Mouse (Mus musculus): ENCODE results near the gene Elovl4. TPM values are rescaled to one million over a fixed set of nuclear protein-coding genes. Genes with fewer than 3 reads are reported as not detected.

The Elovl4 gene
- polyA plus RNA-seq, 1 experiment: 3.0 TPM

DNA sequence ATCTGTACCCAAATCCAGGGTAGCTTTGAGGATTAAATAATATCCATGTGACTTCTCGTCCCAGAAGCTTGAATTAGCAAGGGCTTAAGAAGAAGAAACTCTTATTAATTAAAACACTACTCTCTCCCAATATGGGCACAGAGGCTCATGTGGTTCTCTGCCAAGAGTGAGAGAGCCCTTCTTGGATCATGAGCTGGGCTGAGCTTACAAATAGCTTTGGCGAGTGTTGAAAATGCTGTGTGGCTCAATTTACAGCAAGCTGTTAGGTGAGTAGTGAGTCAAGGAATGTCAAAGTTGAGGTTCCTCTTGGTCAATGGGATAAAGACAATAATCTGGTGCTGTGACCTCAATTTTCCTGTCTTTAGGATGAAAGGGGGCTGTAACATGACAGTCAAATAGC is 74.2 kb downstream of the Elovl4 start:
- TF ChIP-seq POLR2A (IDR thresholded peaks at IDR 0.05; ENCODE audit: control insufficient read depth, extremely low read depth, insufficient read depth, low read length, poor library complexity): no peak
- TF ChIP-seq CTCF (IDR thresholded peaks at IDR 0.05; ENCODE audit: borderline replicate concordance, control insufficient read depth, extremely low read depth, insufficient read depth, low read length, poor library complexity): no peak
- no peaks in the 10 kb centered on the region for H3K4me1 ChIP-seq (replicated peaks; ENCODE audit: control insufficient read depth, insufficient read depth, low read length)
- H3K27me3 ChIP-seq (ENCODE audit: control insufficient read depth, insufficient read depth, low read length): no peaks in the 10 kb centered on the region
- H3K27ac ChIP-seq (ENCODE audit: control insufficient read depth, insufficient read depth, low read length): no peak overlapping the region
- DNase-seq: no peak
- WGBS: 89% methylated on average over 2 of the region's 2 CpGs
- no peak overlapping the region for H3K4me3 ChIP-seq (ENCODE audit: control insufficient read depth, insufficient read depth, low read length)
- H3K36me3 ChIP-seq (ENCODE audit: control insufficient read depth, insufficient read depth, low read length): no peaks in the 10 kb centered on the region

DNA sequence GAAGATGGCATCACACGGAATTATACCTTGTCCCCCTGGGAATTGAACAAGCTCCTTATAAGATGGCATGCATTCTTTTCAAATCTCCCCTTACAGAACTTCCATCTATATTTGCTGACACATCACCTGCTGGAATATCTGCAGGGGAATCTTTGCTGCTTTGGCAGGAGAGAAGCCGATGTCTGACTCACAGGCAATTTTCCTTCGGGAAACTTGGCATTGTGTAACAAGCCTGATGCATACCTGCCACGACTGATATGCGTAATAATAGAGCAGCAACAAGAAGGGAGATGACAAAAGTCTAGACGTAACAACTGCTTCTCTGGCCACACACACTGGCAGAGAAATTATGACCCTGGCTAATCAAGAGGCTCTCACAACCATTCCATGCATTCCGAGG is 75.2 kb downstream of the Elovl4 start:
- no peaks in the 10 kb centered on the region for H3K4me1 ChIP-seq (replicated peaks; ENCODE audit: control insufficient read depth, insufficient read depth, low read length)
- DNase-seq: no peak
- 87% methylated on average over 7 of the region's 7 CpGs for WGBS
- no peaks in the 10 kb centered on the region for H3K36me3 ChIP-seq (ENCODE audit: control insufficient read depth, insufficient read depth, low read length)
- no peak for TF ChIP-seq CTCF (IDR thresholded peaks at IDR 0.05; ENCODE audit: borderline replicate concordance, control insufficient read depth, extremely low read depth, insufficient read depth, low read length, poor library complexity)
- no peak for TF ChIP-seq POLR2A (IDR thresholded peaks at IDR 0.05; ENCODE audit: control insufficient read depth, extremely low read depth, insufficient read depth, low read length, poor library complexity)
- no peaks in the 10 kb centered on the region for H3K27me3 ChIP-seq (ENCODE audit: control insufficient read depth, insufficient read depth, low read length)
- H3K27ac ChIP-seq (ENCODE audit: control insufficient read depth, insufficient read depth, low read length): no peak overlapping the region
- no peak overlapping the region for H3K4me3 ChIP-seq (ENCODE audit: control insufficient read depth, insufficient read depth, low read length)

Other genes with a start within 250 kb of the Elovl4 start
- gene Ttk, start 28.4 kb upstream of the Elovl4 start, polyA plus RNA-seq (2012; rRNA removed): 4.0 and 5.6 TPM in 2 replicates
- 12.6 and 15.0 TPM in 2 replicates for gene Bckdhb, start 118.9 kb upstream of the Elovl4 start, polyA plus RNA-seq (2012; rRNA removed)